Mouse (Mus musculus) bone marrow macrophage, adult 2 months (primary cell): ENCODE measurements around the gene Cacnb1. TPM values are rescaled to one million over a fixed set of nuclear protein-coding genes. Genes with fewer than 3 reads are reported as not detected.

Source experiments
- H3K27ac ChIP-seq: 2 replicates; pipeline ENCODE4 v1.5.1; 2012; ENCODE audit warnings: low read depth, low read length; ENCODE audit not compliant: insufficient read depth
- H3K4me1 ChIP-seq: 2 replicates; pipeline ENCODE4 v1.6.1; 2012; ENCODE audit warnings: low read length; ENCODE audit not compliant: control insufficient read depth, insufficient read depth
- H3K4me3 ChIP-seq: 2 replicates; pipeline ENCODE4 v1.5.1; 2012; ENCODE audit warnings: mild to moderate bottlenecking, low read length, moderate library complexity; ENCODE audit not compliant: insufficient read depth
- CTCF ChIP-seq: IDR thresholded peaks from 2 replicates; pipeline ENCODE4 v1.5.1; 2012; ENCODE audit warnings: low read depth, mild to moderate bottlenecking, low read length, moderate library complexity
- POLR2A ChIP-seq: IDR thresholded peaks from 2 replicates; pipeline ENCODE4 v1.6.1; 2012; ENCODE audit warnings: mild to moderate bottlenecking, low read depth, low read length, borderline replicate concordance
- polyA plus RNA-seq: library from polyadenylated mRNA; stranded (reverse); fragments of >200 nt; gene quantifications from 2 replicates; pipeline ENCODE4 v1.2.4, GENCODE M21; 2012; ENCODE audit not compliant: missing spikeins, insufficient read depth, insufficient read length

The Cacnb1 gene
- polyA plus RNA-seq, 1 experiment: 9.7 TPM

DNA sequence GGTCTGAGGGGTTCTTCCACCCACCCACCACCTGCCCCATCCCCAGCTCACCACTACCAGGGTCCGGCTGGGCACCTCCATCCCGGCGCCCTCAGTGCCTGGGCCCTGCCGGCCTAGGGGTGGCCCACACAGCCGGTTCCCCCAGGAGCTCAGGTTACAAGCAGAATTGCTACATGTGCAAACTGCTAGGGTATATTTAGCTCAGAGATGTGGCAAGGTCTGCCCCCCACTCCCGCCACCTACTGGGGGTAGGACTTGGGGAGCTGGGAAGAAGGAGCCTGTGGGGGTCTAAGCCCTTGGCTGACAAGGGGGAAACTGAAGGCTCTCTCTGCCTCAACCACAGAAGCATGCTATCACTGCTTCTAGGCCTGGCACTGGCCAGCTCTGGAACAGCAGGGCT, 4.6 kb downstream of the Cacnb1 start:
- Histone ChIP-seq H3K4me1 (peaks cover 16% of the 10 kb centered on the region), H3K4me3 (no peak overlapping the region), H3K27ac (no peak overlapping the region)
- no peak for TF ChIP-seq CTCF
- no peak for TF ChIP-seq POLR2A

- H3K4me3 ChIP-seq: no peak overlapping the region
- peaks cover 11% of the 10 kb centered on the region for H3K4me1 ChIP-seq
- TF ChIP-seq CTCF (no peak), POLR2A (no peak)
Observed at GRCm38 (mm10) chr11:98016824-98017223, 6.0 kb downstream of the Cacnb1 start.

GRCm38 (mm10) chr11:98016177-98016576, 6.7 kb downstream of the Cacnb1 start:
- TF ChIP-seq POLR2A: no peak
- TF ChIP-seq CTCF: no peak
- Histone ChIP-seq H3K27ac (no peak overlapping the region), H3K4me3 (no peak overlapping the region), H3K4me1 (peaks cover 4% of the 10 kb centered on the region)

More at GRCm38 (mm10) chr11:98016824-98017223, 6.0 kb downstream of the Cacnb1 start:
- no peak overlapping the region for H3K27ac ChIP-seq

GRCm38 (mm10) chr11:98012831-98013230, 10.0 kb downstream of the Cacnb1 start:
- H3K4me3 ChIP-seq: no peak overlapping the region
- H3K4me1 ChIP-seq: no peaks in the 10 kb centered on the region
- TF ChIP-seq CTCF (no peak), POLR2A (no peak)
- no peak overlapping the region for H3K27ac ChIP-seq

GRCm38 (mm10) chr11:98011716-98012115, 11.1 kb downstream of the Cacnb1 start:
- H3K27ac ChIP-seq: no peak overlapping the region
- TF ChIP-seq CTCF (no peak), POLR2A (no peak)
- no peaks in the 10 kb centered on the region for H3K4me1 ChIP-seq
- no peak overlapping the region for H3K4me3 ChIP-seq

- H3K4me1 ChIP-seq: peaks cover 4% of the 10 kb centered on the region
- TF ChIP-seq CTCF (no peak), POLR2A (no peak)
- H3K27ac ChIP-seq: no peak overlapping the region
Observed at GRCm38 (mm10) chr11:98008087-98008486, 14.7 kb downstream of the Cacnb1 start.

GRCm38 (mm10) chr11:98005686-98006085, 17.1 kb downstream of the Cacnb1 start:
- H3K4me3 ChIP-seq: no peak overlapping the region
- no peak overlapping the region for H3K27ac ChIP-seq
- peaks cover 8% of the 10 kb centered on the region for H3K4me1 ChIP-seq
- TF ChIP-seq POLR2A: no peak
- no peak for TF ChIP-seq CTCF

More at GRCm38 (mm10) chr11:98008087-98008486, 14.7 kb downstream of the Cacnb1 start:
- no peak overlapping the region for H3K4me3 ChIP-seq

DNA sequence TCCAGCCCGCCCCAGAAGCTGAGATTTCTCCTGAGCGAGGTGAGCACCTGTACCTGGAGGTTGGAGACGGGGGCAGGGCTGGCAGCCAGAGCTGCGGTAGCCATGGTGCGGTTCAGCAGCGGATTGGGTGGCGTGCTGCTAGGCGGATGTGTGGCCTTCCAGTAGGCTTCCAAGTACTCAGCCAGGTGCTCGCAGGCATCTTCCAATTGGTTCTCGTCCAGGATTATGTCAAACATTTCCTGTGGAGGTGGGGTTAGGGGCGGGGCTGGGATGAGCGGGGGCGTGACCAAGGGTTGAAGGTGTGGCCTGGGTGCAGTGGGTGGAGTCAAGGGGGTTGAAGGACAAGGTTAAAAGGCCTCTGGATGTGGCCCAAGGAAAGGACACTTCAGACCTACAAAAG, 17.8 kb downstream of the Cacnb1 start:
- Histone ChIP-seq H3K4me3 (no peak overlapping the region), H3K27ac (no peak overlapping the region), H3K4me1 (peaks cover 12% of the 10 kb centered on the region)
- TF ChIP-seq CTCF (no peak), POLR2A (no peak)

DNA sequence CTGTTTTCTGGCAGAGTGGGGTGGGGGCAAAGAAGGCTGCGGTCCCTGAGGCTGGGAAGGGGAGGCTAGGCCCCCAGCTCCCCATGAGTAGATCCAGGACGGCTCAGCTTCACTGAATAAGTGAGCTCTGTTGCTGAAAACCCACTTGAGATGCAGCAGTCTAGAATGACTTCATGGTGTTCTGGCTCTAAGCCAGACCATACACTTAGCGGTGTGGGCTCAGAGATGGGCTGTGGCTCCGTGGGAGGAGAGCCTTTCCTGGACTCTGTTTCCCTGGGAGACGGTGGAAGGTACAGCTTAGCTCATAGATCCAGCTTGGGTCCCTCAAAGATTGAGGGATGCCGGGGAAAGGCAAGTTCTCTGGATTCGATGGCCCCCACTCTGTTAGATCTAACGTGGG, 18.7 kb downstream of the Cacnb1 start:
- H3K27ac ChIP-seq: no peak overlapping the region
- TF ChIP-seq POLR2A: no peak
- no peak for TF ChIP-seq CTCF
- H3K4me1 ChIP-seq: peaks cover 21% of the 10 kb centered on the region
- no peak overlapping the region for H3K4me3 ChIP-seq

GRCm38 (mm10) chr11:98003171-98003671, 19.6 kb downstream of the Cacnb1 start:
- Histone ChIP-seq H3K4me1 (peaks cover 30% of the 10 kb centered on the region), H3K27ac (no peak overlapping the region), H3K4me3 (no peak overlapping the region)
- TF ChIP-seq POLR2A (no peak), CTCF (no peak)

DNA sequence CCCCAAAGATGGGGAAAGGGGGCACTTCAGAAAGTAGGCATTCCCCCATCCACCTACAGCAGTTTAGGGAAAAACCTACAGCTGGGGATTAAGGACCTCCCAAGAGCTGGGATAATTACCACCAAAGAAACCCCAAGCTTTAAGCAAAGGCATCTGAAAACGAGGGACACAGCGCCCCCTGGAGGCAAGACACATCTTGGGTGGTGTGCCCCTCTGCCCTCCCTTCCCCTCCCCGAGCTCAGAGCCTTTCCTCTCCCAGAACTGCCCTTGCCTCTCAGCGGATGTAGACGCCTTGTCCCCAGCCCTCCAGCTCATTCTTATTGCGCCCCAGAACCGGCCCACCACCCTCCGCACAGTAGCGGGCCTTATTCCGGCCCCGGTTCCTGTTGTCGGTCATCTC, 20.2 kb downstream of the Cacnb1 start:
- Histone ChIP-seq H3K4me3 (no peak overlapping the region), H3K4me1 (peaks cover 36% of the 10 kb centered on the region), H3K27ac (no peak overlapping the region)
- peak; percentile 78 for TF ChIP-seq CTCF
- TF ChIP-seq POLR2A: no peak
